In the genomic region with DNA sequence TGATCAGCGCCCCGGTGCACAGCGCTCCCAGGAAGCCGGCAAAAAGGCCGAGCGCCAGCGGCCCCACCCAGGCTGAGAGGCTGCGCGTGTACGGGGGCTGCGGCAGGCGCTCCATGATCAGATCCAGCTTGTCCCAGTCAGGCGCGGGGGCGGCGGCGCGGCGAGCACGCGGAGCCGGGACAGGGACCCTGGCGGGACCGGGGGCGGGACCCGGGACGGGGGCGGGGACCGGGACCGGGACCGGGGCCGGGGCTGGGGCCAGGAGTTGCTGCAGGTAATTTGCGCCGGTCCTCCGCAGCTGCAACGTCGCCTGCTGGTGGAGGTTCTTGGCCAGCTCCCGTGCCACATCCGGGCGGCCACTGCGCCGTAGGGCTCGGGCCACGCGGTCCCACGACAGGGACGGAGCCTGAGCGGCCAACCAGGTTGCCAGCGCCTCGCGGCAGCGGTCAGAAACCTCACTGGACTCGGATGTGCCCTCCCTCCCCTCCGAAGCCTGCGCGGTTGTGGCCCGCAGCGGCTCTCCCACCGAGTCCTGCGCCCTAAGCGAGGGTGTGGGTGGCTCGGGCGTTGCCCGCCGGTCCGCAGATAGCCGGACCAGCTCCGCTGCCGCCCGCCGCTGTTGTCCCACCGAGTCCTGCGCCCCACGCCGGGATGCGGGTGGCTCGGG, we compare ENCODE assay signal across 7 mouse cellular contexts. TPM values are rescaled to one million over a fixed set of nuclear protein-coding genes. Genes with fewer than 3 reads are reported as not detected.
DNase-seq lines count a peak whose midpoint lies in the region; ATAC-seq lines count a peak whose summit lies in the region.

No protein-coding gene starts in this region.

- peak overlapping the region; percentile 62 for H3K9ac ChIP-seq in forebrain, embryonic 16.5 days (replicated peaks; ENCODE audit: low read depth, low read length)
- peak overlapping the region; percentile 77 for H3K9ac ChIP-seq in hindbrain, embryonic 13.5 days
- H3K9ac ChIP-seq in liver, embryonic 11.5 days (ENCODE audit: low read depth, low read length), result peak overlapping the region; percentile 46; the same call in 1 of the 2 replicates
- H3K9ac ChIP-seq in neural tube, embryonic 14.5 days (replicated peaks; ENCODE audit: low read depth, low read length), result peak overlapping the region; percentile 60

- WGBS in forebrain, embryonic 16.5 days, result 1% methylated on average over 74 of the region's 77 CpGs
- WGBS in hindbrain, embryonic 13.5 days, result under 1% methylated on average over 73 of the region's 77 CpGs
- 2% methylated on average over 77 of the region's 77 CpGs for WGBS in liver, embryonic 11.5 days
- WGBS in neural tube, embryonic 14.5 days, result under 1% methylated on average over 59 of the region's 77 CpGs

- peaks cover 38% of the 10 kb centered on the region for H3K27me3 ChIP-seq in forebrain, embryonic 16.5 days (replicated peaks; ENCODE audit: control insufficient read depth, insufficient read depth, low read length)
- H3K27me3 ChIP-seq in hindbrain, embryonic 13.5 days, result peaks cover 92% of the 10 kb centered on the region
- H3K27me3 ChIP-seq in liver, embryonic 11.5 days (replicated peaks; ENCODE audit: control insufficient read depth, insufficient read depth, low read length), result peaks cover 86% of the 10 kb centered on the region
- H3K27me3 ChIP-seq in neural tube, embryonic 14.5 days (ENCODE audit: control insufficient read depth, insufficient read depth, low read length), result peaks cover 26% of the 10 kb centered on the region

- no peaks in the 10 kb centered on the region for H3K36me3 ChIP-seq in forebrain, embryonic 16.5 days (ENCODE audit: control insufficient read depth, insufficient read depth)
- no peaks in the 10 kb centered on the region; the same call in 1 of the 2 replicates for H3K36me3 ChIP-seq in hindbrain, embryonic 13.5 days
- H3K36me3 ChIP-seq in liver, embryonic 11.5 days (ENCODE audit: control insufficient read depth, insufficient read depth, low read length), result no peaks in the 10 kb centered on the region
- H3K36me3 ChIP-seq in neural tube, embryonic 14.5 days (ENCODE audit: control insufficient read depth, insufficient read depth, low read length), result no peaks in the 10 kb centered on the region

- H3K4me1 ChIP-seq in forebrain, embryonic 16.5 days (replicated peaks; ENCODE audit: control insufficient read depth, insufficient read depth, low read length), result peaks cover 16% of the 10 kb centered on the region
- peaks cover 22% of the 10 kb centered on the region for H3K4me1 ChIP-seq in hindbrain, embryonic 13.5 days (replicated peaks)
- H3K4me1 ChIP-seq in liver, embryonic 11.5 days (replicated peaks; ENCODE audit: control insufficient read depth, insufficient read depth, low read length), result no peaks in the 10 kb centered on the region; the same call in 1 of the 2 replicates
- peaks cover 14% of the 10 kb centered on the region; the same call in 1 of the 2 replicates for H3K4me1 ChIP-seq in neural tube, embryonic 14.5 days (ENCODE audit: control insufficient read depth, insufficient read depth, low read length)

- no peaks in the 10 kb centered on the region for H3K9me3 ChIP-seq in forebrain, embryonic 16.5 days (ENCODE audit: control insufficient read depth, low read length)
- no peaks in the 10 kb centered on the region for H3K9me3 ChIP-seq in hindbrain, embryonic 13.5 days
- no peaks in the 10 kb centered on the region for H3K9me3 ChIP-seq in liver, embryonic 11.5 days (ENCODE audit: control insufficient read depth, low read length)
- H3K9me3 ChIP-seq in neural tube, embryonic 14.5 days (ENCODE audit: control insufficient read depth, low read length), result no peaks in the 10 kb centered on the region

- peak overlapping the region; percentile 96 for H3K4me2 ChIP-seq in forebrain, embryonic 16.5 days (ENCODE audit: low read length)
- H3K4me2 ChIP-seq in hindbrain, embryonic 13.5 days, result peak overlapping the region; percentile 98
- peak overlapping the region; percentile 80 for H3K4me2 ChIP-seq in liver, embryonic 11.5 days
- peak overlapping the region; percentile 96 for H3K4me2 ChIP-seq in neural tube, embryonic 14.5 days (ENCODE audit: low read depth, low read length)

- H3K27ac ChIP-seq in forebrain, embryonic 16.5 days (ENCODE audit: low read length), result no peak overlapping the region
- H3K27ac ChIP-seq in hindbrain, embryonic 13.5 days, result no peak overlapping the region
- no peak overlapping the region for H3K27ac ChIP-seq in liver, embryonic 11.5 days (ENCODE audit: low read depth, low read length)
- H3K27ac ChIP-seq in neural tube, embryonic 14.5 days (ENCODE audit: low read depth, low read length), result no peak overlapping the region

- DNase-seq in ES-CJ7 (ENCODE audit: low read depth, low spot score) (peak; percentile 31), MN1 (ENCODE audit: low spot score) (peak; percentile 84)
- no peak for DNase-seq in liver, embryonic 11.5 days (ENCODE audit: low spot score)

- ATAC-seq in forebrain, embryonic 16.5 days, result peak; percentile 59
- peak; percentile 54; the same call in 1 of the 2 replicates for ATAC-seq in hindbrain, embryonic 13.5 days (ENCODE audit: low FRiP score)
- ATAC-seq in liver, embryonic 11.5 days (replicated peaks; ENCODE audit: low FRiP score), result no peak
- peak; percentile 51 for ATAC-seq in neural tube, embryonic 14.5 days (ENCODE audit: low read depth)
- no peak for ATAC-seq in CD4-positive, CD25-positive, alpha-beta regulatory T cell, adult 4 months

- H3K4me3 ChIP-seq in forebrain, embryonic 16.5 days (replicated peaks; ENCODE audit: low read length), result peak overlapping the region; percentile 56
- peak overlapping the region; percentile 53 for H3K4me3 ChIP-seq in hindbrain, embryonic 13.5 days
- peak overlapping the region; percentile 46 for H3K4me3 ChIP-seq in liver, embryonic 11.5 days (ENCODE audit: low read depth, low read length)
- H3K4me3 ChIP-seq in neural tube, embryonic 14.5 days (ENCODE audit: low read depth, low read length), result peak overlapping the region; percentile 45

RNA-seq across cellular contexts. Expression of a gene that starts 0.5 kb away (rescaled TPM):
- polyA plus RNA-seq in forebrain, embryonic 16.5 days (2015; fragmentation: Nextera tagmentation; extraction: Ambion mirVana), result not detected in 2 replicates
- not detected in 2 replicates for polyA plus RNA-seq in hindbrain, embryonic 13.5 days (2015; fragmentation: Nextera tagmentation; extraction: Ambion mirVana)
- polyA plus RNA-seq in liver, embryonic 11.5 days (2014; fragmentation: Nextera tagmentation; extraction: Ambion mirVana), result not detected in 2 replicates
- not detected in 2 replicates for polyA plus RNA-seq in neural tube, embryonic 14.5 days (2014; fragmentation: Nextera tagmentation; extraction: Ambion mirVana)
- not detected for polyA plus RNA-seq in CD4-positive, CD25-positive, alpha-beta regulatory T cell, adult 4 months (2017; shearing (Covaris generic))

RNA-seq across cellular contexts. Expression of a gene that starts 31.7 kb away (rescaled TPM):
- 0.05 TPM in 1 of 2 replicates, not detected in the other for polyA plus RNA-seq in forebrain, embryonic 16.5 days (2015; fragmentation: Nextera tagmentation; extraction: Ambion mirVana)
- 0.16 and 0.23 TPM in 2 replicates for polyA plus RNA-seq in hindbrain, embryonic 13.5 days (2015; fragmentation: Nextera tagmentation; extraction: Ambion mirVana)
- 0.27 and 0.40 TPM in 2 replicates for polyA plus RNA-seq in liver, embryonic 11.5 days (2014; fragmentation: Nextera tagmentation; extraction: Ambion mirVana)
- 0.12 and 0.33 TPM in 2 replicates for polyA plus RNA-seq in neural tube, embryonic 14.5 days (2014; fragmentation: Nextera tagmentation; extraction: Ambion mirVana)
- polyA plus RNA-seq in CD4-positive, CD25-positive, alpha-beta regulatory T cell, adult 4 months (2017; shearing (Covaris generic)), result not detected

Comparison
In these comparisons a context has a peak if more than half of its experiments do, and no peak if none do; other contexts are left out.
1. ATAC-seq: peak in forebrain, embryonic 16.5 days (single experiment), hindbrain, embryonic 13.5 days (single experiment) and neural tube, embryonic 14.5 days (single experiment); none in liver, embryonic 11.5 days (single experiment) and CD4-positive, CD25-positive, alpha-beta regulatory T cell, adult 4 months (single experiment).
2. Peak in every context shown above with its lines, with median percentiles within 50 percentile points of each other: H3K4me2 ChIP-seq, H3K4me3 ChIP-seq and H3K9ac ChIP-seq.